Mouse (Mus musculus) olfactory bulb, adult 2 months (tissue): ENCODE data around the gene Pias4.

Experiments
- CTCF ChIP-seq: fragments of 200-500 bp; IDR thresholded peaks from 2 replicates; pipeline ENCODE4 v1.5.1; 2012; ENCODE audit warnings: low read depth, mild to moderate bottlenecking, low read length, moderate library complexity; ENCODE audit not compliant: insufficient read depth
- POLR2A ChIP-seq: fragments of 200-500 bp; IDR thresholded peaks from 2 replicates; pipeline ENCODE4 v1.6.1; 2012; ENCODE audit warnings: mild to moderate bottlenecking, low read depth, low read length, moderate library complexity; ENCODE audit not compliant: insufficient read depth

GRCm38 (mm10) chr10:81201807-81202758 lies 34.4 kb upstream of the Pias4 start, which contains the start of gene Nmrk2:
- no peak for TF ChIP-seq CTCF
- TF ChIP-seq POLR2A: no peak
